In genomic region chr19:45007021-45007420, GRCm38 (mm10) we compare ENCODE assay signal across 8 mouse cellular contexts. TPM values are rescaled to one million over a fixed set of nuclear protein-coding genes. Genes with fewer than 3 reads are reported as not detected.
DNase-seq lines count a peak whose midpoint lies in the region; ATAC-seq and TF ChIP-seq lines count a peak whose summit lies in the region.

No protein-coding gene starts in this region.

- H3K9ac ChIP-seq in hindbrain, embryonic 12.5 days: peak overlapping the region; percentile 89
- H3K9ac ChIP-seq in midbrain, embryonic 14.5 days (replicated peaks; ENCODE audit: low read length): peak overlapping the region; percentile 76

- H3K9me3 ChIP-seq in hindbrain, embryonic 12.5 days (replicated peaks): no peaks in the 10 kb centered on the region
- no peaks in the 10 kb centered on the region for H3K9me3 ChIP-seq in midbrain, embryonic 14.5 days (ENCODE audit: control insufficient read depth, low read length)

- no peak for TF ChIP-seq POLR2A in kidney, adult 2 months (IDR thresholded peaks at IDR 0.05; ENCODE audit: low read depth, low read length)
- no peak for TF ChIP-seq POLR2A in bone marrow, adult 2 months (IDR thresholded peaks at IDR 0.05; ENCODE audit: borderline replicate concordance, control insufficient read depth, low read depth, low read length)

- H3K27ac ChIP-seq in kidney, adult 2 months (ENCODE audit: insufficient read depth, low read depth, low read length): no peak overlapping the region; the same call in 1 of the 2 replicates
- H3K27ac ChIP-seq in bone marrow, adult 2 months (ENCODE audit: control insufficient read depth, insufficient read depth, low read depth, low read length, poor library complexity): no peak overlapping the region
- H3K27ac ChIP-seq in hindbrain, embryonic 12.5 days: 0 out of 2 replicates have a peak overlapping the region, but pooled peaks have one; percentile 84
- peak overlapping the region; percentile 50 for H3K27ac ChIP-seq in midbrain, embryonic 14.5 days (replicated peaks; ENCODE audit: low read depth, low read length)

- DNase-seq in kidney, adult 2 months: no peak
- DNase-seq in kidney, postnatal 36 days: no peak
- DNase-seq in midbrain, embryonic 14.5 days: no peak
- no peak for DNase-seq in right cerebral cortex, postnatal 36 days (ENCODE audit: low spot score in 2 of 2)
- DNase-seq in lung, postnatal 25 days (ENCODE audit: low spot score): no peak
- no peak for DNase-seq in frontal cortex, postnatal 36 days (ENCODE audit: low spot score in 2 of 2)

- no peaks in the 10 kb centered on the region for H3K36me3 ChIP-seq in kidney, adult 2 months (ENCODE audit: control insufficient read depth, insufficient read depth, low read length)
- H3K36me3 ChIP-seq in hindbrain, embryonic 12.5 days: peaks cover 52% of the 10 kb centered on the region
- peaks cover 50% of the 10 kb centered on the region for H3K36me3 ChIP-seq in midbrain, embryonic 14.5 days (ENCODE audit: control insufficient read depth, insufficient read depth, low read length)

- H3K27me3 ChIP-seq in kidney, adult 2 months (replicated peaks; ENCODE audit: control insufficient read depth, insufficient read depth, low read length): no peaks in the 10 kb centered on the region
- no peaks in the 10 kb centered on the region for H3K27me3 ChIP-seq in hindbrain, embryonic 12.5 days
- H3K27me3 ChIP-seq in midbrain, embryonic 14.5 days (ENCODE audit: control insufficient read depth, insufficient read depth, low read length): no peaks in the 10 kb centered on the region

- peak overlapping the region; percentile 98 for H3K4me3 ChIP-seq in kidney, adult 2 months (ENCODE audit: insufficient read depth, low read depth, low read length)
- peak overlapping the region; percentile 30 for H3K4me3 ChIP-seq in bone marrow, adult 2 months (replicated peaks; ENCODE audit: control insufficient read depth, low read depth, low read length)
- peak overlapping the region; percentile 97 for H3K4me3 ChIP-seq in hindbrain, embryonic 12.5 days
- peak overlapping the region; percentile 92 for H3K4me3 ChIP-seq in midbrain, embryonic 14.5 days (replicated peaks; ENCODE audit: low read depth, low read length)

- no peak for ATAC-seq in hindbrain, embryonic 12.5 days (ENCODE audit: low FRiP score)
- no peak for ATAC-seq in midbrain, embryonic 14.5 days (ENCODE audit: low FRiP score, low TSS enrichment)

- H3K4me2 ChIP-seq in hindbrain, embryonic 12.5 days (replicated peaks): peak overlapping the region; percentile 96
- H3K4me2 ChIP-seq in midbrain, embryonic 14.5 days (ENCODE audit: low read length): peak overlapping the region; percentile 95

- TF ChIP-seq CTCF in kidney, adult 2 months (conservative IDR thresholded peaks at IDR 0.05; ENCODE audit: insufficient read depth, insufficient read length, low read depth, low read length): no peak
- no peak for TF ChIP-seq CTCF in bone marrow, adult 2 months (IDR thresholded peaks at IDR 0.05; ENCODE audit: control insufficient read depth, insufficient read depth, low read length)

- WGBS in kidney, adult 2 months: 20% methylated on average over 17 of the region's 17 CpGs
- 14% methylated on average over 17 of the region's 17 CpGs for WGBS in bone marrow, adult 2 months
- 40% methylated on average over 17 of the region's 17 CpGs for WGBS in hindbrain, embryonic 12.5 days
- WGBS in midbrain, embryonic 14.5 days: 42% methylated on average over 17 of the region's 17 CpGs

- peaks cover 19% of the 10 kb centered on the region for H3K4me1 ChIP-seq in kidney, adult 2 months (ENCODE audit: control insufficient read depth, insufficient read depth, low read length)
- peaks cover 2% of the 10 kb centered on the region; the same call in 1 of the 2 replicates for H3K4me1 ChIP-seq in bone marrow, adult 2 months (ENCODE audit: control insufficient read depth, insufficient read depth, low read length)
- peaks cover 20% of the 10 kb centered on the region for H3K4me1 ChIP-seq in hindbrain, embryonic 12.5 days
- H3K4me1 ChIP-seq in midbrain, embryonic 14.5 days (ENCODE audit: control insufficient read depth, insufficient read depth, low read length): peaks cover 18% of the 10 kb centered on the region

RNA-seq across cellular contexts. Expression of gene Mrpl43, which starts 0.8 kb away (rescaled TPM):
- 86.5 and 87.9 TPM in 2 replicates for polyA plus RNA-seq in kidney, adult 2 months (2012; rRNA removed)
- 18.7 and 23.9 TPM in 2 replicates for polyA plus RNA-seq in bone marrow, adult 2 months (2011; ENCODE audit: insufficient read depth, insufficient read length, low replicate concordance, missing spikeins)
- 79.4 and 81.6 TPM in 2 replicates for polyA plus RNA-seq in hindbrain, embryonic 12.5 days (2016; fragmentation: Nextera tagmentation; extraction: Ambion mirVana)
- 77.8 and 92.4 TPM in 2 replicates for polyA plus RNA-seq in midbrain, embryonic 14.5 days (2014; fragmentation: Nextera tagmentation; extraction: Ambion mirVana)

RNA-seq across cellular contexts. Expression of gene Twnk, which starts 1.6 kb away (rescaled TPM):
- polyA plus RNA-seq in kidney, adult 2 months (2012; rRNA removed): 14.8 and 15.0 TPM in 2 replicates
- 6.2 and 13.5 TPM in 2 replicates for polyA plus RNA-seq in bone marrow, adult 2 months (2011; ENCODE audit: insufficient read depth, insufficient read length, low replicate concordance, missing spikeins)
- 19.7 and 21.7 TPM in 2 replicates for polyA plus RNA-seq in hindbrain, embryonic 12.5 days (2016; fragmentation: Nextera tagmentation; extraction: Ambion mirVana)
- 9.7 and 10.3 TPM in 2 replicates for polyA plus RNA-seq in midbrain, embryonic 14.5 days (2014; fragmentation: Nextera tagmentation; extraction: Ambion mirVana)

RNA-seq across cellular contexts. Expression of gene Lzts2, which starts 7.2 kb away (rescaled TPM):
- 54.7 and 74.3 TPM in 2 replicates for polyA plus RNA-seq in kidney, adult 2 months (2012; rRNA removed)
- 3.1 and 11.2 TPM in 2 replicates for polyA plus RNA-seq in bone marrow, adult 2 months (2011; ENCODE audit: insufficient read depth, insufficient read length, low replicate concordance, missing spikeins)
- 71.0 and 72.1 TPM in 2 replicates for polyA plus RNA-seq in hindbrain, embryonic 12.5 days (2016; fragmentation: Nextera tagmentation; extraction: Ambion mirVana)
- polyA plus RNA-seq in midbrain, embryonic 14.5 days (2014; fragmentation: Nextera tagmentation; extraction: Ambion mirVana): 16.1 and 21.5 TPM in 2 replicates

RNA-seq across cellular contexts. Expression of gene Sema4g, which starts 18.1 kb away (rescaled TPM):
- polyA plus RNA-seq in kidney, adult 2 months (2012; rRNA removed): 92.2 and 119 TPM in 2 replicates
- 1.2 and 6.5 TPM in 2 replicates for polyA plus RNA-seq in bone marrow, adult 2 months (2011; ENCODE audit: insufficient read depth, insufficient read length, low replicate concordance, missing spikeins)
- 10.6 and 11.4 TPM in 2 replicates for polyA plus RNA-seq in hindbrain, embryonic 12.5 days (2016; fragmentation: Nextera tagmentation; extraction: Ambion mirVana)
- 17.6 and 18.6 TPM in 2 replicates for polyA plus RNA-seq in midbrain, embryonic 14.5 days (2014; fragmentation: Nextera tagmentation; extraction: Ambion mirVana)

RNA-seq across cellular contexts. Expression of gene Pdzd7, which starts 38.5 kb away (rescaled TPM):
- 0.74 and 0.99 TPM in 2 replicates for polyA plus RNA-seq in kidney, adult 2 months (2012; rRNA removed)
- polyA plus RNA-seq in bone marrow, adult 2 months (2011; ENCODE audit: insufficient read depth, insufficient read length, low replicate concordance, missing spikeins): not detected in 2 replicates
- 0.72 and 0.81 TPM in 2 replicates for polyA plus RNA-seq in hindbrain, embryonic 12.5 days (2016; fragmentation: Nextera tagmentation; extraction: Ambion mirVana)
- 2.4 and 2.8 TPM in 2 replicates for polyA plus RNA-seq in midbrain, embryonic 14.5 days (2014; fragmentation: Nextera tagmentation; extraction: Ambion mirVana)

Comparison
In these comparisons a context has a peak if more than half of its experiments do, and no peak if none do; other contexts are left out.
1. H3K27ac ChIP-seq: peak in hindbrain, embryonic 12.5 days (single experiment) and midbrain, embryonic 14.5 days (single experiment); none in kidney, adult 2 months (single experiment) and bone marrow, adult 2 months (single experiment).
2. H3K4me3 ChIP-seq: peak in every context shown above with its lines; median percentile 98 in kidney, adult 2 months; 97 in hindbrain, embryonic 12.5 days; 92 in midbrain, embryonic 14.5 days; 30 in bone marrow, adult 2 months.